Mouse (Mus musculus) adrenal gland, postnatal 4 days (tissue): ENCODE data around the gene Wiz. TPM values are rescaled to one million over a fixed set of nuclear protein-coding genes. Genes with fewer than 3 reads are reported as not detected.

ENCODE experiments used
- DNase-seq, 2 experiments: peaks; one replicate each; pipeline ENCODE4 v3.0.0; 2021 to 2022; ENCODE audit warnings: low spot score in 2 of 2, mixed read lengths in 2 of 2
- total RNA-seq, 2 experiments: library from RNA; stranded (reverse); gene quantifications; 2 replicates each; pipeline ENCODE4 v1.2.3; 2021

Wiz gene
- total RNA-seq, 2 experiments from 2014 or later, result 66.5 to 71.9 TPM

DNA sequence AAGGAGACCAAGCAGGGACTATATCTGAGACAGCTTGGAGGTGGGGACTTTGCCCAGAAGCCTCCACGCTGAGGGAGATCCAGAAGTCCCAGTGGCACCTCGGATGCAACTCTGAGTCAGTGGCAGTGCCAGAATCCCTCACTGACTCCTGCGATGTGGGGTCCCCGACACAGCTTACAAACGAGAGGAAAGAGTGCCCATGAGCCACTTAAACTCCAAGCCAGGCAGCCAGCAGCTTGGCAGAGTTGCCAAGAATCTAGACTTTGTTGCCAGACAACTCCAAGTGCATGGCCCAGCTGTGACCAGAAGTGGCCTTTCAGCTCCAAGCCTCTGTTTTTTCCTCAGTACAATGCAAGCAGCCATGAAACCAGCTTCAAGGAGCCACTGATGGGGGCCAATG lies 5.6 kb downstream of the Wiz start:
- DNase-seq, result no peak

DNA sequence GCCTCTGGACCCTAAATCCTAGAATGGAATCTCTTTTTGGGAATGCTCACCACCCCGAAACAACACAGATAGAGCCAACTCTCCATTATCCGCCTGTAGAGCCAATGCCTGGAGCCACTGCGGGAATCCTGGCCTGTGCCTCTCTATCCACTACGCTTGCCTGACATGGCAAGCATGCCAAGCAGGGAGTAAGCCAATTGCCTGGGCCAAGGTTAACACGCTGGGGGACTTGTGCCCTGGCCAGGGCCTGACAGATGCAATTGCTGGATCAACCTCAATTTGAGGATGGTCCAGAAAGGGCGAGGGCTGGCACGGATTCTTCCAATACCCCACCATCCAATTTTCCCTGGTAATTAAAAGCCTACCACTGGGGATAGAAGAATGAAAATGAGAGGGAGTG lies 6.7 kb downstream of the Wiz start:
- no peak for DNase-seq

DNA sequence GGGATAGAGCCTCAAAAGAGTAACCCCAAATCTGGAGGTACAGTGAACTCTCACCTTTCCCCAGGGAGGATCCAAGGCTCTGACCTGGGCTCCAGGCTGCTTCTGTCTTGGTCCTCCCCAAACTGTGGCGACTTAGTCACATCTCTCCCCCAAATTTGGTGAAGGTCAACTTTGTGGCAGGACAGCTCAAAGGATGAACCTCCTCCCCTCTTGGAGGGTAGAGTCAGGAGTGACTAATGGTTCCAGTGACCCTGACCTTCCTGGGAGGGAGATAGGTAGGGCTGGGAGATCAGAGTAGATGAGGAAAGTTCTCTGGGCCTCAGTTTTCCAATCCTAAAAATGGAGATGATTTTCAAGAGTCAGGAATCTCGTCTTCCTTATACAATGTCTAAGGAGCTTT lies 10.5 kb downstream of the Wiz start:
- DNase-seq, result no peak

- no peak for DNase-seq
Measured at GRCm38 (mm10) chr17:32377137-32377536, 12.1 kb downstream of the Wiz start.

- no peak for DNase-seq
Measured at GRCm38 (mm10) chr17:32376475-32376874, 12.8 kb downstream of the Wiz start.

DNA sequence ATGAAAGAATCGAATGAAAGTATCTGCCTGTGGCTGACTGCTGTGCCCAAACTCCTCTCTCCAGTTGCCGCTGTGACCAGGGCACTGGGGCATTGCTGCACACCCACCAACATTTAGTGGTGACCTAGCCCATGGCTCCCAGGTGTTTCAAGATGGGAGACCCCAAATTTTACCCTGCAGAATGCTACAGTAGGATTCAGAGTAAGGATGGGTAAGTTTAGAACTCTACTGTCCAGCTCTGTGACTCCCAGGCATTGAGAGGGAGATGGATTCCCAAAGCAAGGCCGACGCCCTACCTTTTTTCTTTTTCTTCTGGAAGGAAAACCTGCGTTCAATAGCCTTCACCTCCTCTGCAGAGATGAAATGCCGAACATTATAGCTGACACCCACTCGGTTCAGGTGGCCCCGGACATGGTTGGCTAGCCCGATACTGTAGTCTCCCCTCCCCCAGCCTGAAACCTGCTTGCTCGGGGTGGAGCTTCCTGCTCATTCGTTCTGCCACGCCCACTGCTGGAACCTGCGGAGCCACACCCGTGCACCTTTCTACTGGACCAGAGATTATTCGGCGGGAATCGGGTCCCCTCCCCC lies 20.2 kb downstream of the Wiz start:
- no peak for DNase-seq

DNA sequence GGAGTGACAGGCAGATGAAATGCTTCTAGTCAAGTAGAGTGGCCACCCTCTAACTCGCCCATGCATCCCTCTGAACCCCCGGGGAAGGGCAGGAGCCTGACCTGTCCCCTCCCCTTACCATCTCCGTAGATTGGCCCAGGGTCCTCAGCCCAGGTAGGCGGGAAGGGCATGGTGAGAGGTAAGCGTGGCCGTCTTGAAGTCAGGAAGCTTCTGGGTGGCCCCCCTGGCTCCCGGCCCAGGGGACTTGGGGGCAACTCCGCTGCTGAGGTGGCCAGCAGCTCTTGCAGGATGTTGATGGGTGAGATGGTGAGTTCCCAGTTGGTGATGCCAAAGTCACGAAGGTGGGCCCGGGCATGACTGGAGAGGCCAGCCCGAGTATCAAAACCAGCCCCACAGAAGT lies 21.5 kb downstream of the Wiz start:
- no peak for DNase-seq

- no peak for DNase-seq
Measured at GRCm38 (mm10) chr17:32365296-32365695, 23.9 kb downstream of the Wiz start.

- DNase-seq, result no peak
Measured at GRCm38 (mm10) chr17:32364850-32365249, 24.4 kb downstream of the Wiz start.

- DNase-seq, result peak; percentile 69
Measured at GRCm38 (mm10) chr17:32364331-32364730, 24.9 kb downstream of the Wiz start.

- no peak for DNase-seq
Measured at GRCm38 (mm10) chr17:32363821-32364301, 25.4 kb downstream of the Wiz start.

DNA sequence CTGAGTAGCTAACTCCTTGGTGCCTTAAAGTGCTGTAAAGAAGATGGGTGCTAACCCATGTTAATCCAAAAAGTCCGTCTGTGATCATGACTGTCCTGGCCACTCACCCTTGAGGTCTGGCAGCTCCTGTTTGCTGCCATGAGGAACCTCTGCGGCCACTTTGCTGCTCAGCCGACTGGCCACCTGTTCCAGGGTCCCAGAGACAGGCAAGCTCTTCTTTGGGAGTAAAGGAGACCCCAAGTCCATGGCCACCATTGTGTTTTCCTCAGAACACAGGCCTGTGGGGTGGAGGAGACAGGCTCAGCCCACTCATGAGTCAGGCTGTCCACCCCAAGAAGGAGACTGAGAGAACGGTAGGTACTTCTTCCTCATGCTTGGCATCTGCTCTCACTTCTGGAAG lies 26.6 kb downstream of the Wiz start:
- no peak for DNase-seq

GRCm38 (mm10) chr17:32359928-32360327 lies 29.3 kb downstream of the Wiz start:
- peak in 1 of 2 experiments; percentile 38 for DNase-seq

GRCm38 (mm10) chr17:32358943-32359340 lies 30.3 kb downstream of the Wiz start:
- no peak for DNase-seq

GRCm38 (mm10) chr17:32358192-32358942 lies 30.9 kb downstream of the Wiz start:
- no peak for DNase-seq

DNA sequence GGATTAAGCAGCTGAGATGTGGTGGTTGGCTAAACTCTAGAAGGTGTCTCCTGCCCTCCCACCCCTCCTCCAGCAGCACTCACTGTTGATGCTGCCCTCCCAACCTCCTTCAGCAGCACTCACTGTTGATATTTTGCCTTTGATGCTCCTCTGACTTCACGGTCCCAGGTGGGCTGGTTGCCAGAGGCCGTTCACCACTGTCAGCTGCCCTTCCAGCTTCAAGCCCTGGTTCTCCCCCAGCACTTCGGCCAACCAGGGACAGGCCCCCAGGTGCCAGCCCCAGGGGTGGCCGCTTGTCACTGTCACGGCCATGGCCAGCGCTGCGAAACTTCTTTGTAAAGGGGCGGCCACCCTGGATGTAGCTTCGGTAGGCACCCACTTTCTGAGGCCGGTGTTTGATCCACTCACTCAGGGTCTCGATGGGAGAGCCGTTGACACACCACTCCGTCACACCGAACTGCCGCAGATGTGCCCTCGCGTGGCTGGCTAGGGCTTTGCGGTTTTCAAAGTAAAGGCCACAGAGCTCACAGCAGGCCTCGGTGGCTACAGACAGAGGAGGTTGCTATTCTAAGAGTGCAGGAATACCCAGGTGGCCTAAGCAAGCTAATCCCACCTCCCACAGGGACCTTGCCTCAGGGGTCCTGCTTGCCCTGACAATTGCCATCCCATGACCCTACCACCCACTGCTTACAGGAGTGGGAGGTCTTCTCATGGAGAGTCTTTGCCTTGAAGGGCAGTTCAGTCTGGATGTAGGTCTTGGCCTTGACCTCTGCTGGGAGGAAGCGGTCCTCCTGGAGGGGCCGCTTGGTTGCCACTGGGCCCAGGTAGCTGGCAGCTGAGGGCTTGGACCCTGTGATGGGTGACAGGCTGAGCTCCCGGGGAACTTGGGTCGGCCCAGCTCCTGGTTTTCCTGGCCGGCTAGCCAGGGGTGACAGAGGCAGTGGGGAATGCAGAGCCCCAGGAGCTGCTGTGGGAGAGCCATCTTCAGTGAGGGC lies 32.2 kb downstream of the Wiz start:
- peak in 1 of 2 experiments; percentile 3 for DNase-seq

GRCm38 (mm10) chr17:32356281-32356680 lies 33.0 kb downstream of the Wiz start:
- peak in 1 of 2 experiments; percentile 4 for DNase-seq

DNA sequence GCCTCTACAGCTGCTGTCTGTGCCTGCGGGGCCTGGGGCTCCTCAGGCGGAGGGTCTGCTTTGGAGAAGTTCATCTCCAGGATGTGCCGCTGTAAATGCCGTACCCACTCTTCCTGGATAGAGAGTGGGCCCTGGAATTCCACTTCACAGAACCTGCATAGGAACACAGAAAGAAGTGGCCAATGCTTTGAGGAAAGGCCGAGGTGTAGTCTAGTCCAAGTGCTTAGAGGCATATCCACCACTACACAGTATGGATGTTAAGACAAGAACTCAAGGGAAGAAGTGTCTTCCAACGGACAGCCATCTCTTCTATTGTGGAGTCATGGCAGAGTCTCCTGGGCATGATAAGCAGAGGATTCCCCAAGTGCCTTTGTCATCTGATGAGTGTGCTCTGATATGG lies 34.2 kb downstream of the Wiz start:
- no peak for DNase-seq

DNA sequence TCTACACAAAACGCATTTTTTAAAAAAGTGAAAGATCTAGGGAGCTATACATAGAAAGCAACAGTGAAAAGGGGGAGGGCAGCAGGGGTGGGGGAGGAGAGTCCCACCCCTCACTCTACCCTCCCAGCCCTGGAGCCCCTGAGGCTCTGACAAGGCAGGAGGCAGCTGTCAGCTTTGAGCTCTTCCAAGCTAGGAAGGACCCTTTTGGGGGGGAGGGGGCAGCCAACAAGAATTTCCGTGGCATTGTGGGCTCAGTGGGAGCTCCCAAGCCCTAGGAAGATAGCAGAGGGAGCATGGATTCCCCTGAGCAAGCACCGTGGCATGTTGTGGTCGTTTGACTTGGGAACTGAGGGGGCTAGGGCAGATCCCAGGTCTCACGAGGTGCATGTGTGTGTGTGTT lies 35.0 kb downstream of the Wiz start:
- no peak for DNase-seq

GRCm38 (mm10) chr17:32353696-32354095 lies 35.5 kb downstream of the Wiz start:
- DNase-seq, result no peak

DNA sequence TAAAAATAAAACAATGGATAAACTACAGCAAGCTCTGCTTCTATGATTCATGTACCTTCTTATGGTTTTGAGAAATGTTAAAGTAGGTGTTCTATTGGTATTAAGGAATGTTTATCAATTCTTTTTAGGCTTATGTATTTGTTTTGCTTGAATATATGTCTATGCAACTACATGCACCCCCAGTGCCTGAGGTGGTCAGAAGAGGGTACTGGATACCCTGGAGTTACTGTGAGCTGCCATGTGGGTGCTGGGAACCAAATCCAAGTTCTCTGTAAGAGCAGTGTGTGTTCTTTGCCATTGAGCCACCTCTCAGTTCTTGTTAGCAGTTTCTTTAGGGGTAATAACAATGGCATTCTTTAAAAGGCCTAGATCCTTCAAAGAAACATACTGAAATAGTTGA lies 37.5 kb downstream of the Wiz start:
- DNase-seq, result no peak

- no peak for DNase-seq
Measured at GRCm38 (mm10) chr17:32351269-32351668, 38.0 kb downstream of the Wiz start.
